Mouse (Mus musculus): ENCODE measurements around the gene Mctp1.
"Not testable (repeated sequence)": the region's sequence is repeated elsewhere in the genome, so short reads cannot be mapped to it uniquely, and the experiment has no call there.

Gene Mctp1

GRCm38 (mm10) chr13:76383972-76384663 lies at the start of gene Mctp1:
Mctp1 (plus strand) TSS chr13:76384535.
- ATAC-seq (ENCODE audit: low TSS enrichment) = peak; percentile 75

GRCm38 (mm10) chr13:76345941-76346340 lies 38.4 kb upstream of the Mctp1 start:
- not testable (repeated sequence) for ATAC-seq (ENCODE audit: low TSS enrichment)

- ATAC-seq (ENCODE audit: low TSS enrichment) = no peak
These were observed 25.6 kb upstream of the Mctp1 start for GRCm38 (mm10) chr13:76358720-76359119.

GRCm38 (mm10) chr13:76384664-76385435 lies 515 bp downstream of the Mctp1 start:
- ATAC-seq (ENCODE audit: low TSS enrichment) = peak; percentile 54

- no peak for ATAC-seq (ENCODE audit: low TSS enrichment)
These were observed 4.3 kb downstream of the Mctp1 start for GRCm38 (mm10) chr13:76388615-76389014.

- no peak for ATAC-seq (ENCODE audit: low TSS enrichment)
These were observed 7.6 kb downstream of the Mctp1 start for GRCm38 (mm10) chr13:76391920-76392319.

- no peak for ATAC-seq (ENCODE audit: low TSS enrichment)
These were observed 8.8 kb downstream of the Mctp1 start for GRCm38 (mm10) chr13:76393106-76393505.

- no peak for ATAC-seq (ENCODE audit: low TSS enrichment)
These were observed 11.6 kb downstream of the Mctp1 start for GRCm38 (mm10) chr13:76395906-76396305.

GRCm38 (mm10) chr13:76409296-76409695 lies 25.0 kb downstream of the Mctp1 start:
- ATAC-seq (ENCODE audit: low TSS enrichment) = no peak

- peak; percentile 89 for ATAC-seq (ENCODE audit: low TSS enrichment)
These were observed 26.3 kb downstream of the Mctp1 start for GRCm38 (mm10) chr13:76410665-76411064.

GRCm38 (mm10) chr13:76415346-76415745 lies 31.0 kb downstream of the Mctp1 start:
- ATAC-seq (ENCODE audit: low TSS enrichment) = no peak

- ATAC-seq (ENCODE audit: low TSS enrichment) = no peak
These were observed 35.8 kb downstream of the Mctp1 start for GRCm38 (mm10) chr13:76420111-76420510.

GRCm38 (mm10) chr13:76421075-76421474 lies 36.7 kb downstream of the Mctp1 start:
- no peak for ATAC-seq (ENCODE audit: low TSS enrichment)

GRCm38 (mm10) chr13:76422124-76422523 lies 37.8 kb downstream of the Mctp1 start:
- no peak for ATAC-seq (ENCODE audit: low TSS enrichment)

- ATAC-seq (ENCODE audit: low TSS enrichment) = peak; percentile 97
These were observed 45.1 kb downstream of the Mctp1 start for GRCm38 (mm10) chr13:76429456-76429855.

GRCm38 (mm10) chr13:76429927-76430326 lies 45.6 kb downstream of the Mctp1 start:
- ATAC-seq (ENCODE audit: low TSS enrichment) = no peak

GRCm38 (mm10) chr13:76431946-76432345 lies 47.6 kb downstream of the Mctp1 start:
- no peak for ATAC-seq (ENCODE audit: low TSS enrichment)

GRCm38 (mm10) chr13:76433438-76433837 lies 49.1 kb downstream of the Mctp1 start:
- peak; percentile 53 for ATAC-seq (ENCODE audit: low TSS enrichment)

GRCm38 (mm10) chr13:76436426-76436825 lies 52.1 kb downstream of the Mctp1 start:
- ATAC-seq (ENCODE audit: low TSS enrichment) = no peak

GRCm38 (mm10) chr13:76438765-76439164 lies 54.4 kb downstream of the Mctp1 start:
- peak; percentile 78 for ATAC-seq (ENCODE audit: low TSS enrichment)

GRCm38 (mm10) chr13:76446059-76446458 lies 61.7 kb downstream of the Mctp1 start:
- no peak for ATAC-seq (ENCODE audit: low TSS enrichment)

- peak; percentile 90 for ATAC-seq (ENCODE audit: low TSS enrichment)
These were observed 63.2 kb downstream of the Mctp1 start for GRCm38 (mm10) chr13:76447528-76447927.

- not testable (repeated sequence) for ATAC-seq (ENCODE audit: low TSS enrichment)
These were observed 67.2 kb downstream of the Mctp1 start for GRCm38 (mm10) chr13:76451526-76451925.

Data from frontal cortex, adult (tissue).